Mouse (Mus musculus): ENCODE results near the gene Crabp2.

Gene Crabp2

GRCm38 (mm10) chr3:87958476-87958875, 10.0 kb downstream of the Crabp2 start:
- DNase-seq (ENCODE audit: extremely low spot score): peak; percentile 38

GRCm38 (mm10) chr3:87958967-87959366, 10.5 kb downstream of the Crabp2 start:
- peak; percentile 67 for DNase-seq (ENCODE audit: extremely low spot score)

GRCm38 (mm10) chr3:87959371-87959770, 10.9 kb downstream of the Crabp2 start:
- no peak for DNase-seq (ENCODE audit: extremely low spot score)

- no peak for DNase-seq (ENCODE audit: extremely low spot score)
Measured at GRCm38 (mm10) chr3:87960191-87960585, 11.7 kb downstream of the Crabp2 start.

- peak; percentile 95 for DNase-seq (ENCODE audit: extremely low spot score)
Measured at GRCm38 (mm10) chr3:87960586-87961191, 12.2 kb downstream of the Crabp2 start.

GRCm38 (mm10) chr3:87970184-87970938, 21.9 kb downstream of the Crabp2 start:
- DNase-seq (ENCODE audit: extremely low spot score): peak; percentile 81

GRCm38 (mm10) chr3:87970939-87971488, 22.5 kb downstream of the Crabp2 start, which contains the start of gene Nes:
Nes (plus strand) TSS chr3:87971078.
- DNase-seq (ENCODE audit: extremely low spot score): peak; percentile 91

GRCm38 (mm10) chr3:87971489-87972202, 23.2 kb downstream of the Crabp2 start:
- DNase-seq (ENCODE audit: extremely low spot score): no peak

- DNase-seq (ENCODE audit: extremely low spot score): peak; percentile 56
Measured at GRCm38 (mm10) chr3:87972203-87972664, 23.8 kb downstream of the Crabp2 start.

- DNase-seq (ENCODE audit: extremely low spot score): no peak
Measured at GRCm38 (mm10) chr3:87972776-87973175, 24.3 kb downstream of the Crabp2 start.

- DNase-seq (ENCODE audit: extremely low spot score): no peak
Measured at GRCm38 (mm10) chr3:87973593-87974380, 25.3 kb downstream of the Crabp2 start.

- DNase-seq (ENCODE audit: extremely low spot score): peak; percentile 82
Measured at GRCm38 (mm10) chr3:87974381-87974987, 26.0 kb downstream of the Crabp2 start.

GRCm38 (mm10) chr3:87979493-87979892, 31.0 kb downstream of the Crabp2 start:
- DNase-seq (ENCODE audit: extremely low spot score): no peak

GRCm38 (mm10) chr3:87980085-87980484, 31.6 kb downstream of the Crabp2 start:
- DNase-seq (ENCODE audit: extremely low spot score): no peak

GRCm38 (mm10) chr3:87980728-87981127, 32.3 kb downstream of the Crabp2 start:
- DNase-seq (ENCODE audit: extremely low spot score): no peak

- DNase-seq (ENCODE audit: extremely low spot score): no peak
Measured at GRCm38 (mm10) chr3:87981214-87981760, 32.8 kb downstream of the Crabp2 start.

GRCm38 (mm10) chr3:87981894-87982835, 33.7 kb downstream of the Crabp2 start:
- no peak for DNase-seq (ENCODE audit: extremely low spot score)

GRCm38 (mm10) chr3:87982836-87983601, 34.6 kb downstream of the Crabp2 start:
- peak; percentile 69 for DNase-seq (ENCODE audit: extremely low spot score)

GRCm38 (mm10) chr3:87983627-87984026, 35.2 kb downstream of the Crabp2 start:
- no peak for DNase-seq (ENCODE audit: extremely low spot score)

Measured in embryo, embryonic 9.5 days (tissue).